Mouse (Mus musculus) embryo, embryonic 11 days (tissue): ENCODE measurements around the gene Txnip.
A peak's percentile ranks its signal among the peaks of the same experiment; 100 is the strongest.

Source experiments
- DNase-seq: peaks from one replicate; pipeline ENCODE4 v3.0.0-alpha.2; 2015

Gene Txnip

DNA sequence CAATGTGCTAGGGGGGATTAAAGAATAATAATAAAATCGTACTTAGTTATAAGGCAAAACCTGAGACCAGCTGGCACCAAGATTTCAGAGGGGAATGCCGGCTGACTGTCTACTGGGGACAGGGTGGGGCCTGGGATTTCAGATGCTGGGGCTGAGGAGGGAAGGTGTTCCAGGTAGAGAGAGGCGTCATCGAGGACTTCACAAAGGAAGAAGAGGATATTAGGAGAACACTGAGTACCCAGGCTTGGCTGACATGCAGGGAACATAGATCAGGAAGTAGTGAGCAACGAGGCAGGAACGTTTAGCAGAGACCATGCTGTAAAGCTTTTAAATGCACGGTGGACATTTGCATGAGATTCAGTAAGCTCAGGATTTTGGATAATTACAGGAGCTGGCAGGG lies 5.9 kb upstream of the Txnip start:
- DNase-seq, result no peak

- no peak for DNase-seq
These were observed 4.2 kb upstream of the Txnip start for GRCm38 (mm10) chr3:96553601-96554000.

DNA sequence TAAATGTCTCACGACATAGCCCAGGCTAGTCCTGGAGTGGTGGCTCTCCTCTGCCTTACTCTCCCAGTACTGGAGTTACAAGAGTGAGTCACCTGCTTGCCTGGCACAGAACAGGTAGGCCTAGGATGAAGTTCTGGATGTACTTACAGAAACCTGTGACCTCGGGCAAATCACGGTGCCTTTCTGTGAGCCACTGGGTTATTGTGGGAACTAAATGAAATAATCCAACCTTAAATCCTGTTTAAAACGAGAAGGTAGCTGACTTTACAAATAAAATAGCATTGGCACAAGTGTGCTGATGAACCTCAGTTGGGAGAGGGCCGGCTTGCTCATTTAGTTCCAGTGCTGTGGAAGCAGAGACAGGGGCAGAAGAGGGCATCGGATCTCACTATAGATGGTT lies 3.5 kb upstream of the Txnip start:
- DNase-seq, result no peak

- no peak for DNase-seq
These were observed 2.6 kb upstream of the Txnip start for GRCm38 (mm10) chr3:96555041-96555596.

GRCm38 (mm10) chr3:96555999-96556614 lies 1.6 kb upstream of the Txnip start:
- no peak for DNase-seq

DNA sequence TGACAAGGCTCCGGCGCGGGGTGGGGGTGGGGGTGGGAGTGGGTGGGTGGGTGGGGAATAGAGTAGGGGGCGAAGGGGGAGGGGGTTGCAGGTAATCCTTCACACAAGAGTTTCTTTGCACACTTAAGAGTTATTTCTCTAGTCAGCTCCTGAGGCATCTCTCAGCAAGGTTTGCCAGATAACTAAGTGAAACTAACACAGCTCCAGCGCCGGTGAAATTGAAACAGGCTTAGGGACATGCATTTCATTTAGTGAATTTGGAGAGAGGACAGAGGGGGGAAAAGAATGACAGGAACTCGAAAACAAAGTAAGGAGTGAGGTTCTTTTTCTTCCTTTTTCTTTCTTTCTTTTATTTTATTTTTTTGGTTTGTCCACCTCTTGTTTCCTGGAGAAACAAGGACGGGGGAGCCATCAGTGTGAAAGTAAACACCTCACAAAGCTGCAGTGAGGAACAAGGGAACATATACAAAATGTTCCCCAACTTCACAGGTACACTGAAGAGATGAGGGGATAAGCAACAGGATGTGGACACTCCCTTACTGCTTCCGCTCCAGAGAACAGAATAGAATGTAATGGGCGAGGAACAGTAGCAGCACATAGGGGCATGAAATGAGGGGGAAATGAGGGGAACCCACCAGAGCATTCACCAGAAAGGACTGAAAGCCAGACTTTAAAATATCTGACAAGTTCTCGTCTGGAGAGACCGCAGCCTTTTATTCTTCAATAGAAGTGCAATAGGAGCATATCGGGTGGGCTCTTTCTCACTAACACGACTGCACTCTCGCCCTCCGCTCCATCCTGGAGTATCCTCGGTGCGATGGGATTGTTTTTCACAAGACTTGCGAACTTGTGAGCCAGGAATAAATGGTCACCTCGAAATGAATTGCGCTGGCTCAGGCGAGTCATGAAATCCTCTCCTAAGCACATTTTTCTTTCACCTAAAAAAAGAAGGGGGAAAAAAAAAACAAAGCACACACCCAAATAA lies 814 bp upstream of the Txnip start:
- peak; percentile 37 for DNase-seq

DNA sequence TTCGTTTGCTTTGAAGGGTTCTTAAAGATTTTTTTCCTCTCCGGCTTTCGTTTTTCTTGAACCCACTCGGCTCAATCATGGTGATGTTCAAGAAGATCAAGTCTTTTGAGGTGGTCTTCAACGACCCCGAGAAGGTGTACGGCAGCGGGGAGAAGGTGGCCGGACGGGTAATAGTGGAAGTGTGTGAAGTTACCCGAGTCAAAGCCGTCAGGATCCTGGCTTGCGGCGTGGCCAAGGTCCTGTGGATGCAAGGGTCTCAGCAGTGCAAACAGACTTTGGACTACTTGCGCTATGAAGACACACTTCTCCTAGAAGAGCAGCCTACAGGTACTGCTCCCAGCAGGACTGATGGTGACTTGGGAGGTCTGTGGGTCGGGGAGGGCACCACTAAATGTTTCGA lies 402 bp downstream of the Txnip start:
- DNase-seq, result peak; percentile 39

- no peak for DNase-seq
These were observed 975 bp downstream of the Txnip start for GRCm38 (mm10) chr3:96558668-96559196.

DNA sequence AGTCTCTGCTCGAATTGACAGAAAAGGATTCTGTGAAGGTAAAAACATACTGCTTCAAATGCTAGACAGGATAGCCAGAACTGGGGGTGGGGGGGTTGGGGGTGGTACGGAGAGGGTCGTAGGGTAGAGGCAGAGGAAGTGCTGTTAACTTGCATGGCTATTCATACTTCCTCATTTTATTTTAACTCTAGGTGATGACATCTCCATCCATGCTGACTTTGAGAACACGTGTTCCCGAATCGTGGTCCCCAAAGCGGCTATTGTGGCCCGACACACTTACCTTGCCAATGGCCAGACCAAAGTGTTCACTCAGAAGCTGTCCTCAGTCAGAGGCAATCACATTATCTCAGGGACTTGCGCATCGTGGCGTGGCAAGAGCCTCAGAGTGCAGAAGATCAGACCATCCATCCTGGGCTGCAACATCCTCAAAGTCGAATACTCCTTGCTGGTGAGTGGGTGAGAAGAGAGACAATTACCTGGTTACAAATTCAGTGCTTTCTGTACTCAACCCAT lies 1.7 kb downstream of the Txnip start:
- no peak for DNase-seq

GRCm38 (mm10) chr3:96559911-96560850 lies 2.4 kb downstream of the Txnip start:
- DNase-seq, result no peak

GRCm38 (mm10) chr3:96560881-96561668 lies 3.3 kb downstream of the Txnip start:
- DNase-seq, result no peak

GRCm38 (mm10) chr3:96561946-96562681 lies 4.4 kb downstream of the Txnip start:
- no peak for DNase-seq

DNA sequence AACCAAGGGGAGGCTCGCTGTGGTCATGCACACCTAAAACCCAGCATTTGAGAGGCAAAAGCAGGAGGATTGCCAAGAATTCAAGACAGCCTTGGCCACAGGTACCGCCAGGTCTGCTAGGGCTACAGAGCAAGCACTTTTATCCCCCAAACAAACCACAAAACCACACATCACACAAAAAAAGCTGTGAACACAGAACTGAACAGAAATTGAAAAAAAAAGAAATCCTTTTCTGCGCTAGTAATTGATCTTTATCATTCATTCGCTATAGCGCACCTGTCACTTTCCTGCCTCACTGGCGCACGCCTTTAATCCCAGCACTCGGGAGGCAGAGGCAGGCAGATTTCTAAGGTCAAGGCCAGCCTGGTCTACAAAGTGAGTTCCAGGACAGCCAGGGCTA lies 5.5 kb downstream of the Txnip start:
- no peak for DNase-seq

DNA sequence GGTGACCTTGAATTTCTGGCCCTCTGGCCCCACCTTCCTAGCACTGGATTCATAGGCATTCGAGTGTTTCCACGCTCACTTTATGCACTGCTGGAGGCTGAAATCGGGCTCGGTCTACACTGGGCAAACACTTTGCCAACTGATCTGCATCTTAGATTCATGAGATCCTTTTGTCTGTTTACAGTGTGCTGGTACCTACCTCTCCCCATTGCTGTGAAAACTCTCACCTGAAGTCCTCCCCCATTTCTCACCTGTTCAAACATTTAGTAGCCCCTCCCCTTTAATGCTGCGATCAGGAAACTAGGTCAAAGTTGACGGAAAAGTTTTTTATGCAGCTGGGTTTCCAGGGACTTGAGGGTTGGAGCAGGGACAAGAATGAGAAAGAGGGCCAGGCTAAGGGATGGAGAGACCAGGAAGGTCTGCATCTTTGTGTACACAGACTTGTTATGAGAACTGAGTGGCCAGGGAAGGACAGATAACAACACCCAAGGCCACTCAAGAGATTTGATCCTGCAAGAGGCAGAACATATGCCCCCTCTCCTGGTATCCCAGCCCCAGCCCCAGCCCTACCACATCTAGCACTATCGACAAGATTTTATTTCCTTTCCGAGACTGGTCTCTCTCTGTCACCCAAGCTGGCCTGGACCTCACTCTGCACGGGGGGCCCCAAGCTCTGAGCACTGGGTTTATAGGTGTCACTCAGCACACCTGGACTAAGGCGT lies 6.3 kb downstream of the Txnip start:
- no peak for DNase-seq

- no peak for DNase-seq
These were observed 6.9 kb downstream of the Txnip start for GRCm38 (mm10) chr3:96564633-96565032.

GRCm38 (mm10) chr3:96565105-96565504 lies 7.3 kb downstream of the Txnip start:
- no peak for DNase-seq

DNA sequence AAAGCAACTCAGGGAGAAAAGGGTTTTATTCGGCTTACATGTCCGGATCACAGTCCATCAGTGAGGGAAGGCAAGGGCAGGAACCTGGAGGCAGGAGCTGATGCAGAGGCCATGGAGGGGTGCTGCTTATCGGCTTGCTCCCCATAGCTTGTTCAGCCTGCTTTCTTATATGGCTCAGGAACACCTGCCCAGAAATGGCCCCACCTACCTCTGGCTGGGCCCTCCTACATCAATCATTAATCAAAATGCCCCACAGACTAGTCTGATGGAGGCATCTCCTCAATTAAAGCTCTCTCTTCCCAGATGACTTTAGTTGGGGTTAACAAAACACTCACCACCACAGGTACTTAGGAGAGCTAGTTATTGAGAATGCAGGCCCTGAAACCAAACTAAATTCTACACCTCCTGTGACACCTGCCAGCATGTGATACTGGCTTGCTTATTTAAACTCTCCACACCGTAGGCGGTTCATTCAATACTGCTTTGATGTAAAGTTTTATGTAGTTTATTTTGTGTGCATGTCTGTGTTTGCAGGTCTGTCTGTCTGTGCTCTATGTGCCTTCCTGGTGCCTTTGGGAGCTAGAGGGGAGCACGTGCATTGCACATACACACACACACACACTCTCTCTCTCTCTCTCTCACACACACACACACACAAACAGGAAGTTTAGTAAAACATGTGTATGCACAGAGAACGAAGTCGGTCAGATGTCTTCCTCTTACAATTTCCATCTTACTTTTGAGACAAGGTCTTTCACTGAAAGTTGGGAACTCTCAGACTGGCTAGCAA lies 9.1 kb downstream of the Txnip start:
- DNase-seq, result no peak

DNA sequence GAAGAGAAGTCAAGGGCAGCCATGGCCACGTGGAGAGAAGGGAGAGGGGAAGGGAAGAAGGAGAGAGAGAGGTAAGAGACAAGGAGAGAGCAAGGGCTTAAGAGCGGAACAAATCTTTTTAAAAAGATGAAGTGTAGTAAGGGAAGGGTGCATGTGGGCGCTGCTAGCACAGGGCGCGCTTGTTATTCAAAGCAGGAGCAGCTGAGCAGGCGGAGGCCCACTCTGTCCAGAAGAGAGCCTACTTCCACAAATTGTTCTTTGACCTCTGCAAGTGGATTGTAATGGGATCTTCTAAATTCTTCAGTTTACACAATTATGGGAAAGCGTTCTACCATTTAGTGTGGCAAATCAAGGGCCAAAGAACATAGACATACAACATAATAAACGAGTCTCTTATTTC lies 10.8 kb downstream of the Txnip start:
- DNase-seq, result no peak

DNA sequence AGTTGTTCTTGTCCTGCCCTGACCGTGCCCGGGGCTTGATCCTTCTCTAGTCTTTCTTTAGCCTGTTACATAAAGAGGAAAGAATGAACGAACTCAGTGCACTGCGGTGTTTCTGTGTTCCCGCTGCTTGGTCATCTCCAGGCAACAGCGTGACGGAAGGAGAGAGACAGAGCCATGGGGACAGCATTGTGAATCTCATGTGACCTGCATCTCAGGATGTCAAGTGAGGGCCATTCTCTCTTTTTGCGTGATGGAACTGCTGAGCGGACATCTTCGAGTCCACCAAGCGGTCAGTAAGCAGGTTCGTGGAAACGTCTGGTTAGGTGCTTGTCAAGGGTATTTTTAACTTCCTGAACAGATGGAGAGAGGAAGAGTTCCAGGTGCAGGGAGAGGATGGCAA lies 11.7 kb downstream of the Txnip start:
- DNase-seq, result no peak
